Mouse (Mus musculus): ENCODE data around the gene Rcn3. TPM values are rescaled to one million over a fixed set of nuclear protein-coding genes. Genes with fewer than 3 reads are reported as not detected.

Rcn3 gene
- polyA plus RNA-seq, 1 experiment from 2014 or later = 67.4 TPM

DNA sequence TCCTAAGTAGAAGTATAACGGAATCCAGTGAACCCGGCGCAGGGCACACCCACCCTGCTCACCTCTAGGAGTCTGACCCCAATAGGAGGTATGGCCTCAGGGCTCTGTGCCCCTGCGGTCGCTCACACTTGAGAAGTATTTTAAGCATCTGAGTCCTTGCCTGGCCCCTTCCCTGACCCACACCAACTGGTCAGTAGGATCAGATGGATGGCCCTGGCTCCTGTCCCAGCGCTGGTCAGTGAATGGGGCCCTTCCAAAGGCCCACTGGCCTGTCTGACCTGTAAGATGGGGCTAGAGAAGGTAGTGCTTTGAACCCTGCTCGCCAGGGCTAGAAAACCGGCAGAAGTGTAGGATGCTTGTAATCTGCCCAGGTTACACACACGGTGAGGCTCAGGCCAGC lies 51.2 kb downstream of the Rcn3 start:
- H3K4me2 ChIP-seq (ENCODE audit: low read length) = no peak overlapping the region
- no peak overlapping the region for H3K9ac ChIP-seq (ENCODE audit: low read length)
- no peaks in the 10 kb centered on the region for H3K4me1 ChIP-seq (ENCODE audit: control insufficient read depth, insufficient read depth, low read length)
- no peak overlapping the region for H3K27ac ChIP-seq (ENCODE audit: low read depth, low read length)
- no peaks in the 10 kb centered on the region for H3K27me3 ChIP-seq (replicated peaks; ENCODE audit: control insufficient read depth, insufficient read depth, low read length)
- WGBS = 92% methylated on average over 9 of the region's 9 CpGs
- no peak overlapping the region for H3K4me3 ChIP-seq (ENCODE audit: low read depth, low read length)
- H3K36me3 ChIP-seq (ENCODE audit: control insufficient read depth, insufficient read depth, low read length) = peaks cover 99% of the 10 kb centered on the region
- ATAC-seq (no peak), DNase-seq (ENCODE audit: low spot score) (no peak)
- no peaks in the 10 kb centered on the region for H3K9me3 ChIP-seq (replicated peaks; ENCODE audit: control insufficient read depth, low read length)

DNA sequence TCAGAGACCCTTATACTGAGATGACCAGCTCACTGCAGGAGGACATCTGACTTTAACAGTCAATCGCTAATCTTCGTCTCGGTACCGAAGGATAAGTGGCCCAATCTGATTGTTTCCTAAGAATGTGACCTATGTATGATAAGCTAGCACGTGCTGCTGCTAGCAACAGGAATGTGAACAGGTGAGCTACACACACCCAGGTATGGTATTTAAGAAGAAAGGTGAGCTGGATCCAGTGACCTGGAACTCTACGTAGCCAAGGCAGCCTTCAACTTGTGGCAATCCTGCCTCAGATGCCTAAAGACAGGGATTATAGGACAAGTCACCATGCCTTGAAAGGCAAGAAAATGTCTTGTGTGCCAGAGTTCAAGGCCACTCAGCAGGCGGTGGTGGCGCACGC lies 53.6 kb downstream of the Rcn3 start:
- no peak overlapping the region for H3K9ac ChIP-seq (ENCODE audit: low read length)
- H3K36me3 ChIP-seq (ENCODE audit: control insufficient read depth, insufficient read depth, low read length) = peaks cover 99% of the 10 kb centered on the region
- no peaks in the 10 kb centered on the region for H3K27me3 ChIP-seq (replicated peaks; ENCODE audit: control insufficient read depth, insufficient read depth, low read length)
- H3K4me2 ChIP-seq (ENCODE audit: low read length) = no peak overlapping the region
- H3K4me3 ChIP-seq (ENCODE audit: low read depth, low read length) = no peak overlapping the region
- no peak overlapping the region for H3K27ac ChIP-seq (ENCODE audit: low read depth, low read length)
- H3K4me1 ChIP-seq (ENCODE audit: control insufficient read depth, insufficient read depth, low read length) = no peaks in the 10 kb centered on the region
- H3K9me3 ChIP-seq (replicated peaks; ENCODE audit: control insufficient read depth, low read length) = no peaks in the 10 kb centered on the region
- 97% methylated on average over 9 of the region's 9 CpGs for WGBS
- DNase-seq (ENCODE audit: low spot score) = no peak
- ATAC-seq = no peak

DNA sequence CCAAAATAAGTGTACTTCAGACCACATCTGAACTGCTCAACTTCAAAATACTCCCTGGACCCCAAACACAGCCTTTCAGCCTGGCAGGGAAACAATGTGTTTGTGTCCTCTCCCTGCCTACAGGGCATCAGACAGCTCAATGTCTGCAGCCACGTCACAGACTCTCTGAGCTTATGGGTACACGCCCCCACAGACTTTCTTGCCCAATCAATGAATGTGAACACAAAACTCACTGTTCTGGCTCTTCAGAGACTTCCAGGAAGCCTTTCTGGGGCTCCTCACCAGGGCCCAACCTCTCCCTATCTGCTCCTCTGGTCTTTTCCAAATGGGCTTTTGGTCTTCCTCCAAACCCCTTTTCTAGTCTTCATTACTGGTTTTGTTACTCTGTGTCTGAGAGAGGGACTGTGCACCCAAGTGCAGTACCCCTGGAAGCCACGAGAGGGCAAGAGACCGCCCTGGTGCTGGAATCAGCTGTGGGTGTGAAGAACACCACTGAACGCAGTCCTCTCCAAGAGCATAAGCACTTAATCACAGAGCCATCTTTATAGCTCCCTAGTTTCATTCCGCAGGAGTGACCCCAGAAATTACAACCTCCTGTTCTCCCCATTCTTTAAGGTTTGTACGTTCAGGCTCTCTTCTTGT lies 54.2 kb downstream of the Rcn3 start:
- Histone ChIP-seq H3K4me1 (ENCODE audit: control insufficient read depth, insufficient read depth, low read length) (no peaks in the 10 kb centered on the region), H3K27me3 (replicated peaks; ENCODE audit: control insufficient read depth, insufficient read depth, low read length) (no peaks in the 10 kb centered on the region), H3K9me3 (replicated peaks; ENCODE audit: control insufficient read depth, low read length) (no peaks in the 10 kb centered on the region), H3K4me2 (ENCODE audit: low read length) (no peak overlapping the region), H3K4me3 (ENCODE audit: low read depth, low read length) (no peak overlapping the region), H3K27ac (ENCODE audit: low read depth, low read length) (no peak overlapping the region), H3K36me3 (ENCODE audit: control insufficient read depth, insufficient read depth, low read length) (peaks cover 99% of the 10 kb centered on the region), H3K9ac (ENCODE audit: low read length) (no peak overlapping the region)
- DNase-seq (ENCODE audit: low spot score) (no peak), ATAC-seq (no peak)
- 76% methylated on average over 7 of the region's 7 CpGs for WGBS

DNA sequence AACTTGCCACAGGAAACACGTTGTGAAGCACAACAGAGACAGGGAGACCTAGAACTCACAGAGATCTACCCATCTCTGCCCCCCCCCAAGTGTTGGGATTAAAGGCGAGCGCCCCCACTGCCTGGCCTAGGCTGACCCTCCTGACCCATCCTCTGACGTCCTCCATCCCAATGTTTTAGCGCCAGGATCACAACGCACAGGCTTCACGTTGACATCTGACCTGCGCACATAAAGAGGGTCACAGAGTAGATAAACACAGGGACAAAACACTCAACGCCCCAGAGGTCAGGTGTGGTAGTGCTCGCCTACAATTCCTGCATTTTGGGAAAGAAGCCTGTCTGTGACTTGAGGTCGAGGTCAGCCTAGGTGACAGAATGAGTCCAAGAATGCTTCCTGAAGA lies 55.3 kb downstream of the Rcn3 start:
- H3K4me2 ChIP-seq (ENCODE audit: low read length) = no peak overlapping the region
- no peak for ATAC-seq

DNA sequence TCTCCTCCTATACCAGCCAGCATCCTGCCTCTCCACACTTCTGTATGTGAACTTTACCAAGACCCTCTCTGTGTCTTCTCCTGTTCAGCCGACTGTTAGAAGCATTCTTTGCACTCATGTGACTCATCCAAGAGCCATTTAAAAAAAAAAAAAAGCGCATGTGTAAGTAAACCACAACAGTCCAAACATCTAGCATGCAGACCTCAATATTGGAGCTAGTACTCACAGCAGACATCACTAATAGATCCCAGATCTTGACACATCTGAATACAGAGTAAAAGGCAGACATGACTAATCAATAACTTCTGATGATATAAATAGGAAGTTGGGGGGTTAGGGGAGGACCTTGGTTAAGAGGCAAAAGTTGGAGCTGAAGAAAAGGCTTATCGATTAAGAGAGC lies 56.4 kb downstream of the Rcn3 start:
- H3K36me3 ChIP-seq (ENCODE audit: control insufficient read depth, insufficient read depth, low read length) = peaks cover 99% of the 10 kb centered on the region
- H3K9ac ChIP-seq (ENCODE audit: low read length) = no peak overlapping the region
- H3K9me3 ChIP-seq (replicated peaks; ENCODE audit: control insufficient read depth, low read length) = no peaks in the 10 kb centered on the region
- no peak overlapping the region for H3K27ac ChIP-seq (ENCODE audit: low read depth, low read length)
- 94% methylated on average over 3 of the region's 3 CpGs for WGBS
- no peak overlapping the region for H3K4me2 ChIP-seq (ENCODE audit: low read length)
- DNase-seq (ENCODE audit: low spot score) (no peak), ATAC-seq (no peak)
- no peak overlapping the region for H3K4me3 ChIP-seq (ENCODE audit: low read depth, low read length)
- H3K27me3 ChIP-seq (replicated peaks; ENCODE audit: control insufficient read depth, insufficient read depth, low read length) = no peaks in the 10 kb centered on the region
- H3K4me1 ChIP-seq (ENCODE audit: control insufficient read depth, insufficient read depth, low read length) = no peaks in the 10 kb centered on the region

More for the DNA sequence above, 55.3 kb downstream of the Rcn3 start:
- Histone ChIP-seq H3K9ac (ENCODE audit: low read length) (no peak overlapping the region), H3K27me3 (replicated peaks; ENCODE audit: control insufficient read depth, insufficient read depth, low read length) (no peaks in the 10 kb centered on the region), H3K9me3 (replicated peaks; ENCODE audit: control insufficient read depth, low read length) (no peaks in the 10 kb centered on the region), H3K4me1 (ENCODE audit: control insufficient read depth, insufficient read depth, low read length) (no peaks in the 10 kb centered on the region), H3K27ac (ENCODE audit: low read depth, low read length) (no peak overlapping the region), H3K4me3 (ENCODE audit: low read depth, low read length) (no peak overlapping the region), H3K36me3 (ENCODE audit: control insufficient read depth, insufficient read depth, low read length) (peaks cover 99% of the 10 kb centered on the region)
- no peak for DNase-seq (ENCODE audit: low spot score)
- 93% methylated on average over 11 of the region's 11 CpGs for WGBS

DNA sequence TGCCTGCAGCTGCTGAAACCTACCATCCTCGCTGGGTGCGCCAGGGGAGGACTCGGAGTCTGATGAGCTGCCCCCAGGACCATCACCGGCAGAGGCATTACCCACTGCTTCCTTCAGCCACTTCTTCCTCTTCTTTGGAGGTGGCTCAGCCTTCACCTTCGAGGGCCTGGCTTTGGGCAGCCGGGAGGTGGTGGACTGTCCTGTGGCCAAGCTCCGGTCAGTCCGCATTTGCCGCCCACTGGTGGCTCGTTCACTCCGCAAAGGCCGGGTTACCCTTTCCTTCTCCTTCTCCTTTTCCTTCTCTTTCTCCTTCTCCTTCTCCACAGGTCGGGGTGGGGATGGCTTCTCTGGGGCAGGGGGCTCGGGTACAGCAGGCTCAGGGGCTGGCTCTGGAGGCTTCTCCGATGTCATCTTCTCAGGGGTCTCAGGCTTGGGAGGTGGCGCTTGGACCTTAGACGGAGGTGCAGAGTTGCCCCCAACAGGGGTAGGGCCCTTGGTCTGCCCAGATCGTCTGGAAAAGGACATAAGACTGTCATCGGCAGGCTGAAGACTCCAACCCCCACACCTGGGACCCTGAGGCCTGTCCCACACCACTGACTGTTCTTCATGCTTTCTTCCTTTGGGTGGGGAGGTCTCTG lies 58.2 kb downstream of the Rcn3 start:
- Histone ChIP-seq H3K9me3 (replicated peaks; ENCODE audit: control insufficient read depth, low read length) (no peaks in the 10 kb centered on the region), H3K27me3 (replicated peaks; ENCODE audit: control insufficient read depth, insufficient read depth, low read length) (no peaks in the 10 kb centered on the region), H3K4me2 (ENCODE audit: low read length) (no peak overlapping the region), H3K9ac (ENCODE audit: low read length) (no peak overlapping the region), H3K4me3 (ENCODE audit: low read depth, low read length) (no peak overlapping the region), H3K27ac (ENCODE audit: low read depth, low read length) (no peak overlapping the region), H3K36me3 (ENCODE audit: control insufficient read depth, insufficient read depth, low read length) (peaks cover 99% of the 10 kb centered on the region), H3K4me1 (ENCODE audit: control insufficient read depth, insufficient read depth, low read length) (no peaks in the 10 kb centered on the region)
- 94% methylated on average over 19 of the region's 19 CpGs for WGBS
- DNase-seq (ENCODE audit: low spot score) = no peak
- ATAC-seq = no peak

MicroRNA genes within 50 kb of the gene (microRNA counts, 519-probe panel; counts per million panel counts)
- 3,661 counts per million, percentile 37 among the panel's probes with 10 or more counts for microRNA mmu-miR-150

Small RNA genes within 50 kb of the gene (microRNA-seq; reads per million reads assigned to microRNA genes)
- 42.2 reads per million, percentile 46 among the genes with 10 or more reads in this experiment for gene Mir150
- 9.9 reads per million, percentile 33 among the genes with 10 or more reads in this experiment for gene Mir5121

Other genes with a start within 250 kb of the Rcn3 start
- gene Akt1s1, start 243.2 kb downstream of the Rcn3 start, polyA plus RNA-seq (2014; fragmentation: Nextera tagmentation; extraction: Ambion mirVana) = 70.4 and 75.4 TPM in 2 replicates
- gene Tbc1d17, start 243.1 kb downstream of the Rcn3 start, polyA plus RNA-seq (2014; fragmentation: Nextera tagmentation; extraction: Ambion mirVana) = 79.6 and 105 TPM in 2 replicates
- gene Pnkp, start 235.1 kb downstream of the Rcn3 start, polyA plus RNA-seq (2014; fragmentation: Nextera tagmentation; extraction: Ambion mirVana) = 30.0 and 31.7 TPM in 2 replicates
- 447 and 458 TPM in 2 replicates for gene Ptov1, start 222.4 kb downstream of the Rcn3 start, polyA plus RNA-seq (2014; fragmentation: Nextera tagmentation; extraction: Ambion mirVana)
- 75.4 and 94.0 TPM in 2 replicates for gene Med25, start 199.5 kb downstream of the Rcn3 start, polyA plus RNA-seq (2014; fragmentation: Nextera tagmentation; extraction: Ambion mirVana)
- gene Fuz, start 196.1 kb downstream of the Rcn3 start, polyA plus RNA-seq (2014; fragmentation: Nextera tagmentation; extraction: Ambion mirVana) = 18.2 and 18.3 TPM in 2 replicates
- 85.6 and 99.3 TPM in 2 replicates for gene Ap2a1, start 162.7 kb downstream of the Rcn3 start, polyA plus RNA-seq (2014; fragmentation: Nextera tagmentation; extraction: Ambion mirVana)
- gene Tsks, start 149.0 kb downstream of the Rcn3 start, polyA plus RNA-seq (2014; fragmentation: Nextera tagmentation; extraction: Ambion mirVana) = not detected in 2 replicates
- gene Cpt1c, start 117.4 kb downstream of the Rcn3 start, polyA plus RNA-seq (2014; fragmentation: Nextera tagmentation; extraction: Ambion mirVana) = 37.3 and 41.0 TPM in 2 replicates
- 241 and 274 TPM in 2 replicates for gene Prmt1, start 105.7 kb downstream of the Rcn3 start, polyA plus RNA-seq (2014; fragmentation: Nextera tagmentation; extraction: Ambion mirVana)
- gene Irf3, start 94.6 kb downstream of the Rcn3 start, polyA plus RNA-seq (2014; fragmentation: Nextera tagmentation; extraction: Ambion mirVana) = 52.7 and 60.6 TPM in 2 replicates
- gene Bcl2l12, start 93.5 kb downstream of the Rcn3 start, polyA plus RNA-seq (2014; fragmentation: Nextera tagmentation; extraction: Ambion mirVana) = 20.0 and 23.4 TPM in 2 replicates
- 40.5 and 47.8 TPM in 2 replicates for gene Scaf1, start 75.9 kb downstream of the Rcn3 start, polyA plus RNA-seq (2014; fragmentation: Nextera tagmentation; extraction: Ambion mirVana)
- gene Rras, start 74.3 kb downstream of the Rcn3 start, polyA plus RNA-seq (2014; fragmentation: Nextera tagmentation; extraction: Ambion mirVana) = 11.4 and 14.7 TPM in 2 replicates
- 13.6 and 16.0 TPM in 2 replicates for gene Prr12, start 39.3 kb downstream of the Rcn3 start, polyA plus RNA-seq (2014; fragmentation: Nextera tagmentation; extraction: Ambion mirVana)
- 70.4 and 71.8 TPM in 2 replicates for gene Nosip, start 29.8 kb downstream of the Rcn3 start, polyA plus RNA-seq (2014; fragmentation: Nextera tagmentation; extraction: Ambion mirVana)
- 12.0 and 13.4 TPM in 2 replicates for gene Prrg2, start 29.5 kb downstream of the Rcn3 start, polyA plus RNA-seq (2014; fragmentation: Nextera tagmentation; extraction: Ambion mirVana)
- 20.3 and 26.9 TPM in 2 replicates for gene Fcgrt, start 11.6 kb upstream of the Rcn3 start, polyA plus RNA-seq (2014; fragmentation: Nextera tagmentation; extraction: Ambion mirVana)
- 981 and 1,280 TPM in 2 replicates for gene Rps11, start 32.2 kb upstream of the Rcn3 start, polyA plus RNA-seq (2014; fragmentation: Nextera tagmentation; extraction: Ambion mirVana)
- gene Rpl13a, start 36.5 kb upstream of the Rcn3 start, polyA plus RNA-seq (2014; fragmentation: Nextera tagmentation; extraction: Ambion mirVana) = 1,037 and 1,253 TPM in 2 replicates
- 0.22 and 0.88 TPM in 2 replicates for gene Gm45713, start 44.0 kb upstream of the Rcn3 start, polyA plus RNA-seq (2014; fragmentation: Nextera tagmentation; extraction: Ambion mirVana)
- 0.61 and 1.3 TPM in 2 replicates for gene Flt3l, start 44.2 kb upstream of the Rcn3 start, polyA plus RNA-seq (2014; fragmentation: Nextera tagmentation; extraction: Ambion mirVana)
- 101 and 108 TPM in 2 replicates for gene Pih1d1, start 62.1 kb upstream of the Rcn3 start, polyA plus RNA-seq (2014; fragmentation: Nextera tagmentation; extraction: Ambion mirVana)
- gene Aldh16a1, start 62.4 kb upstream of the Rcn3 start, polyA plus RNA-seq (2014; fragmentation: Nextera tagmentation; extraction: Ambion mirVana) = 24.4 and 26.8 TPM in 2 replicates
- gene Slc17a7, start 71.7 kb upstream of the Rcn3 start, polyA plus RNA-seq (2014; fragmentation: Nextera tagmentation; extraction: Ambion mirVana) = 14.6 and 15.9 TPM in 2 replicates
- gene Gfy, start 87.3 kb upstream of the Rcn3 start, polyA plus RNA-seq (2014; fragmentation: Nextera tagmentation; extraction: Ambion mirVana) = not detected in 2 replicates
- gene Pth2, start 88.8 kb upstream of the Rcn3 start, polyA plus RNA-seq (2014; fragmentation: Nextera tagmentation; extraction: Ambion mirVana) = not detected in 2 replicates
- 0.43 and 0.52 TPM in 2 replicates for gene Ccdc155, start 112.7 kb upstream of the Rcn3 start, polyA plus RNA-seq (2014; fragmentation: Nextera tagmentation; extraction: Ambion mirVana)
- 0.91 and 1.7 TPM in 2 replicates for gene Dkkl1, start 119.9 kb upstream of the Rcn3 start, polyA plus RNA-seq (2014; fragmentation: Nextera tagmentation; extraction: Ambion mirVana)
- gene Tead2, start 123.5 kb upstream of the Rcn3 start, polyA plus RNA-seq (2014; fragmentation: Nextera tagmentation; extraction: Ambion mirVana) = 81.7 and 95.7 TPM in 2 replicates
- gene Cd37, start 146.9 kb upstream of the Rcn3 start, polyA plus RNA-seq (2014; fragmentation: Nextera tagmentation; extraction: Ambion mirVana) = 0.99 and 1.4 TPM in 2 replicates
- 0.09 and 0.26 TPM in 2 replicates for gene Slc6a16, start 148.9 kb upstream of the Rcn3 start, polyA plus RNA-seq (2014; fragmentation: Nextera tagmentation; extraction: Ambion mirVana)
- gene Slc6a21, start 185.3 kb upstream of the Rcn3 start, polyA plus RNA-seq (2014; fragmentation: Nextera tagmentation; extraction: Ambion mirVana) = not detected in 2 replicates
- gene Trpm4, start 241.6 kb upstream of the Rcn3 start, polyA plus RNA-seq (2014; fragmentation: Nextera tagmentation; extraction: Ambion mirVana) = 6.5 and 9.8 TPM in 2 replicates
- gene Hrc, start 243.1 kb upstream of the Rcn3 start, polyA plus RNA-seq (2014; fragmentation: Nextera tagmentation; extraction: Ambion mirVana) = 0.06 TPM in 1 of 2 replicates, not detected in the other

All from forebrain, embryonic 14.5 days (tissue).